Mouse (Mus musculus): ENCODE results near the gene Atg10. TPM values are rescaled to one million over a fixed set of nuclear protein-coding genes. Genes with fewer than 3 reads are reported as not detected.

Atg10 gene
- total and polyA plus RNA-seq, 3 experiments, result 2.0 to 4.3 TPM; not detected in 1

- peak overlapping the region; percentile 6; the same call in 1 of the 2 replicates for H3K27ac ChIP-seq (ENCODE audit: control insufficient read depth, low read depth, low read length)
- H3K9ac ChIP-seq (ENCODE audit: control insufficient read depth, low read depth, low read length, poor library complexity, severe bottlenecking), result no peak overlapping the region
- no peaks in the 10 kb centered on the region for H3K9me3 ChIP-seq (replicated peaks; ENCODE audit: insufficient read depth, low read length)
- H3K4me3 ChIP-seq (ENCODE audit: control insufficient read depth in 1 of 2, insufficient read depth in 1 of 2, low read depth in 2 of 2, low read length in 2 of 2), result no peak overlapping the region
- H3K36me3 ChIP-seq (ENCODE audit: control insufficient read depth in 1 of 2, insufficient read depth in 2 of 2, low read length in 2 of 2), result peaks cover 0 to 20% of the 10 kb centered on the region in 2 experiments; a peak in 2 of 4 replicates
- no peaks in the 10 kb centered on the region for H3K27me3 ChIP-seq (ENCODE audit: control insufficient read depth in 1 of 2, insufficient read depth in 2 of 2, low read length in 2 of 2)
- TF ChIP-seq NRF1 (IDR thresholded peaks at IDR 0.05; ENCODE audit: insufficient read depth, low read depth, low read length, poor library complexity, severe bottlenecking), result no peak
- 0 out of 2 replicates have a peak, but pooled peaks have one; percentile 7 for TF ChIP-seq ETS1 (IDR thresholded peaks at IDR 0.05; ENCODE audit: low read depth, low read length)
- TF ChIP-seq MEF2A (IDR thresholded peaks at IDR 0.05; ENCODE audit: extremely low read depth, insufficient replicate concordance, low read depth, low read length, poor library complexity, severe bottlenecking), result no peak
- DNase-seq (ENCODE audit: low read depth, low spot score), result peak; percentile 26
- peaks cover 12 to 33% of the 10 kb centered on the region in 2 experiments for H3K4me1 ChIP-seq (ENCODE audit: control insufficient read depth in 1 of 2, insufficient read depth in 2 of 2, low read length in 2 of 2)
- no peaks in the 10 kb centered on the region; the same call in 1 of the 2 replicates for H3K79me2 ChIP-seq (ENCODE audit: control insufficient read depth, insufficient read depth, low read length, poor library complexity)
Observed at GRCm38 (mm10) chr13:91168486-91168885, 55.3 kb downstream of the Atg10 start.

GRCm38 (mm10) chr13:91167561-91167960 is 56.2 kb downstream of the Atg10 start:
- no peak for TF ChIP-seq ELF1 (IDR thresholded peaks at IDR 0.05; ENCODE audit: low read depth, low read length)
- peak; percentile 24; the same call in 1 of the 2 replicates for TF ChIP-seq TAL1 (IDR thresholded peaks at IDR 0.05; ENCODE audit: low read length)
- peak; percentile 59; the same call in 1 of the 2 replicates for TF ChIP-seq GATA1 (IDR thresholded peaks at IDR 0.05; ENCODE audit: low read depth, low read length)
- peak; percentile 62; the same call in 1 of the 2 replicates for TF ChIP-seq TCF12 (IDR thresholded peaks at IDR 0.05; ENCODE audit: low read depth, low read length)
- peak; percentile 46 to 65; a peak in 3 of 4 replicates for TF ChIP-seq EP300 (IDR thresholded peaks at IDR 0.05; ENCODE audit: low read depth in 1 of 2, low read length in 2 of 2)
- Histone ChIP-seq H3K9me3 (replicated peaks; ENCODE audit: insufficient read depth, low read length) (no peaks in the 10 kb centered on the region), H3K27me3 (ENCODE audit: control insufficient read depth in 1 of 2, insufficient read depth in 2 of 2, low read length in 2 of 2) (no peaks in the 10 kb centered on the region), H3K4me3 (ENCODE audit: control insufficient read depth in 1 of 2, insufficient read depth in 1 of 2, low read depth in 2 of 2, low read length in 2 of 2) (peak overlapping the region; percentile 39 to 50; a peak in 3 of 4 replicates), H3K9ac (ENCODE audit: control insufficient read depth, low read depth, low read length, poor library complexity, severe bottlenecking) (peak overlapping the region; percentile 79), H3K4me1 (ENCODE audit: control insufficient read depth in 1 of 2, insufficient read depth in 2 of 2, low read length in 2 of 2) (peaks cover 12 to 33% of the 10 kb centered on the region in 2 experiments), H3K79me2 (ENCODE audit: control insufficient read depth, insufficient read depth, low read length, poor library complexity) (no peaks in the 10 kb centered on the region; the same call in 1 of the 2 replicates), H3K27ac (ENCODE audit: control insufficient read depth, low read depth, low read length) (peak overlapping the region; percentile 92), H3K36me3 (ENCODE audit: control insufficient read depth in 1 of 2, insufficient read depth in 2 of 2, low read length in 2 of 2) (peaks cover 0 to 20% of the 10 kb centered on the region in 2 experiments; a peak in 2 of 4 replicates)
- peak; percentile 55 for DNase-seq (ENCODE audit: low read depth, low spot score)

GRCm38 (mm10) chr13:91166286-91166685 is 57.5 kb downstream of the Atg10 start:
- peak overlapping the region; percentile 92 for H3K27ac ChIP-seq (ENCODE audit: control insufficient read depth, low read depth, low read length)
- H3K9ac ChIP-seq (ENCODE audit: control insufficient read depth, low read depth, low read length, poor library complexity, severe bottlenecking), result peak overlapping the region; percentile 79
- no peaks in the 10 kb centered on the region for H3K9me3 ChIP-seq (replicated peaks; ENCODE audit: insufficient read depth, low read length)
- H3K4me3 ChIP-seq (ENCODE audit: control insufficient read depth in 1 of 2, insufficient read depth in 1 of 2, low read depth in 2 of 2, low read length in 2 of 2), result peak overlapping the region; percentile 39 to 50
- peaks cover 0 to 20% of the 10 kb centered on the region in 2 experiments; a peak in 2 of 4 replicates for H3K36me3 ChIP-seq (ENCODE audit: control insufficient read depth in 1 of 2, insufficient read depth in 2 of 2, low read length in 2 of 2)
- peak; percentile 78 for DNase-seq (ENCODE audit: low read depth, low spot score)
- no peaks in the 10 kb centered on the region for H3K27me3 ChIP-seq (ENCODE audit: control insufficient read depth in 1 of 2, insufficient read depth in 2 of 2, low read length in 2 of 2)
- TF ChIP-seq MAZ (IDR thresholded peaks at IDR 0.05; ENCODE audit: low read depth, low read length) (no peak), NELFE (IDR thresholded peaks at IDR 0.05; ENCODE audit: low read depth, low read length) (no peak), MAX (IDR thresholded peaks at IDR 0.05; ENCODE audit: low read length) (0 out of 2 replicates have a peak, but pooled peaks have one; percentile 22), TBP (IDR thresholded peaks at IDR 0.05; ENCODE audit: low read depth, low read length) (0 out of 2 replicates have a peak, but pooled peaks have one; percentile 51), MYC (IDR thresholded peaks at IDR 0.05; ENCODE audit: low read depth, low read length) (0 out of 2 replicates have a peak, but pooled peaks have one; percentile 23), ELF1 (IDR thresholded peaks at IDR 0.05; ENCODE audit: low read depth, low read length) (0 out of 2 replicates have a peak, but pooled peaks have one; percentile 41), SIN3A (IDR thresholded peaks at IDR 0.05; ENCODE audit: low read length) (peak; percentile 69), EP300 (IDR thresholded peaks at IDR 0.05; ENCODE audit: low read depth in 1 of 2, low read length in 2 of 2) (peak; percentile 88 to 95), GATA1 (IDR thresholded peaks at IDR 0.05; ENCODE audit: low read depth, low read length) (peak; percentile 95), ETS1 (IDR thresholded peaks at IDR 0.05; ENCODE audit: low read depth, low read length) (peak; percentile 81), TCF12 (IDR thresholded peaks at IDR 0.05; ENCODE audit: low read depth, low read length) (peak; percentile 82), MYB (IDR thresholded peaks at IDR 0.05; ENCODE audit: low read depth, low read length) (peak; percentile 86), E2F4 (IDR thresholded peaks at IDR 0.05; ENCODE audit: borderline replicate concordance, low read depth, low read length) (peak; percentile 53; the same call in 1 of the 2 replicates), RCOR1 (IDR thresholded peaks at IDR 0.05; ENCODE audit: low read depth, low read length) (peak; percentile 90), CTCF (IDR thresholded peaks at IDR 0.05 in 2 of 3, conservative IDR thresholded peaks at IDR 0.05 in 1 of 3; ENCODE audit: control insufficient read depth in 1 of 3, insufficient read depth in 1 of 3, low read depth in 2 of 3, low read length in 3 of 3, poor library complexity in 1 of 3, severe bottlenecking in 1 of 3) (no peak)
- peaks cover 12 to 33% of the 10 kb centered on the region in 2 experiments for H3K4me1 ChIP-seq (ENCODE audit: control insufficient read depth in 1 of 2, insufficient read depth in 2 of 2, low read length in 2 of 2)
- H3K79me2 ChIP-seq (ENCODE audit: control insufficient read depth, insufficient read depth, low read length, poor library complexity), result no peaks in the 10 kb centered on the region; the same call in 1 of the 2 replicates

Data from MEL (cell line).